Mouse (Mus musculus) embryonic facial prominence, embryonic 13.5 days (tissue): ENCODE measurements at regions not wholly inside any gene's neighbourhood (a gene's known extent, or its start where the extent isn't known, plus 50 kb on each side); places are given as distances from the start of the nearest gene placed in this dataset.
"Not testable (repeated sequence)": the region's sequence is repeated elsewhere in the genome, so short reads cannot be mapped to it uniquely, and the experiment has no call there.

Source experiments
- ATAC-seq: fragments of 200-750 bp; cut with Nextera tagmentation; 2 replicates; pipeline ENCODE4 v1.8.0; 2017; ENCODE audit warnings: low read depth; ENCODE audit not compliant: insufficient number of reproducible peaks, insufficient read depth, low FRiP score, low TSS enrichment
- H3K27ac ChIP-seq: fragments of 300-500 bp; sonication (generic); 2 replicates; pipeline ENCODE4 v1.5.1; 2015; ENCODE audit warnings: moderate library complexity, mild to moderate bottlenecking, inconsistent platforms
- H3K27me3 ChIP-seq: fragments of 300-500 bp; sonication (generic); 2 replicates; pipeline ENCODE4 v1.6.1; 2015; ENCODE audit warnings: mild to moderate bottlenecking, inconsistent platforms
- H3K36me3 ChIP-seq: fragments of 300-500 bp; sonication (generic); 2 replicates; pipeline ENCODE4 v1.6.1; 2015; ENCODE audit warnings: mild to moderate bottlenecking, inconsistent platforms
- H3K4me1 ChIP-seq: fragments of 300-500 bp; sonication (generic); 2 replicates; pipeline ENCODE4 v1.6.1; 2015; ENCODE audit warnings: inconsistent platforms
- H3K4me2 ChIP-seq: fragments of 300-500 bp; sonication (generic); 2 replicates; pipeline ENCODE4 v1.6.1; 2015; ENCODE audit warnings: moderate library complexity, mild to moderate bottlenecking, inconsistent platforms
- H3K4me3 ChIP-seq: fragments of 300-500 bp; sonication (generic); 2 replicates; pipeline ENCODE4 v1.5.1; 2015; ENCODE audit warnings: mild to moderate bottlenecking, inconsistent platforms
- H3K9ac ChIP-seq: fragments of 300-500 bp; sonication (generic); 2 replicates; pipeline ENCODE4 v1.6.1; 2015; ENCODE audit warnings: mild to moderate bottlenecking, inconsistent platforms
- H3K9me3 ChIP-seq: fragments of 300-500 bp; sonication (generic); 2 replicates; pipeline ENCODE4 v1.6.1; 2016; ENCODE audit warnings: inconsistent platforms
- WGBS: fragments of 180-500 bp; shearing (Covaris S2); methylation state at CpG from one replicate; pipeline ENCODE4 v1.1.7; 2015; ENCODE audit warnings: mixed read lengths; 5-methylcytosine and 5-hydroxymethylcytosine counted together

DNA sequence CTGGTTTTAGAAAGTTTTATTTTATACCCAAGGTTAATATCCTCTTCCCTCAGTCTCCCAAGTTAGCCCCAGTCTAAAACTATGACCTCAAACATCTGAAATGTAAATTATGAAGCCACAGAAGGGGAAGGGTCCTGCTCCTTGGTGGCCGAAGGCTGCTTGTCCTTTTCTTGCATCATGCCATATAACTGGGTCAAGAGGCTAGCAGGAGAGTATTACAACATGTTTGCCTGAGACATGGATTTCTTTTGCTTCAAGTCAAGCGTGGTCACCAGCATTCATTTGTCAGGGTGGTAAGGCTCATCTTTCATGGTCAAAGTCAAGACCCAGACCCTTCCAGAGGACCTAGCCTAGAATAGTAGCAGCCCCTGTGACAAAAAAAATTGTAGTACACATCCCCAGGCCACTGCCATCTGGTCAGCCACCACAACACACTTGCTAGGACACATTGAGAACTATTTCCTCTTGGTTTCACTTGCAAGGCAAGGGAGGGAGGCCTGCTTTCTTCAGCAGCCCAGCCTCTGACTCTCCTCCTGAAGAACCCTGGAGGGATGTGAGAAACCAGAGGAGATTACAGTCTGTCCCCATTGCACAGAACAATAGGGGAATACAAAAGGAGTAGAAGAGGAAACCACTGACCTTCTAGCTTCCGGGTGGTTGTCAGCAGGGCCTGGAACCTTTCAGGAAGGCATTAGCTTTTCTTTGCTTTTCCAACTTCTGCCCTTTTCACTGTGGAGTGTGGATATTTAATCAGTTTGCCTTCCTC lies 85.3 kb downstream of the Rassf10 start:
- Histone ChIP-seq H3K9ac (no peak overlapping the region), H3K4me2 (no peak overlapping the region), H3K9me3 (no peaks in the 10 kb centered on the region), H3K27me3 (no peaks in the 10 kb centered on the region), H3K4me1 (no peaks in the 10 kb centered on the region), H3K36me3 (no peaks in the 10 kb centered on the region), H3K27ac (no peak overlapping the region), H3K4me3 (no peak overlapping the region)
- 63% methylated on average over 3 of the region's 3 CpGs for WGBS
- no peak for ATAC-seq

DNA sequence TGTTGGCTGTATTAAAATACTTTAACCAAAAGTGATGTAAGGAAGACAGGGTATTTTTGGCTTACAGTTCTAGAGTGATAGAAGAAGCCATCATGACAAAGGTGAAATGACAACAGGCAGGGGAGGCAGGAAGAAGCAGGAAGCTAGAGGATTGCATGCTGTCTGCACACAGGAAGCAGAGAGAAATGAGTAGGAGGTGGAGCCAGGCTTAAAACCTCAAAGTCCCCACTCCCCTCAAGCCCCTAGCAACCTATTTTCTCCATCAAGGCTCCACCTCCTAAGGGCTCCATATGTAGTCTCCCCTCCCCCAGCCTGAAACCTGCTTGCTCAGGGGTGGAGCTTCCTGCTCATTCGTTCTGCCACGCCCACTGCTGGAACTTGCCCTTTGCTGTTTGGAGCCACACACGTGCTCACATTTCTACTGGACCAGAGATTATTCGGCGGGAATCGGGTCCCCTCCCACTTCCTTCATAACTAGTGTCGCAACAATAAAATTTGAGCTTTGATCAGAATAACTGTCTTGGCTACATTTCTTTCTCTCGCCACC lies 91.9 kb downstream of the Rassf10 start:
- H3K36me3 ChIP-seq, H3K27ac ChIP-seq, H3K4me3 ChIP-seq, H3K4me1 ChIP-seq, ATAC-seq, H3K27me3 ChIP-seq, H3K4me2 ChIP-seq, H3K9me3 ChIP-seq, H3K9ac ChIP-seq: not testable (repeated sequence)
- 70% methylated on average over 7 of the region's 8 CpGs for WGBS

DNA sequence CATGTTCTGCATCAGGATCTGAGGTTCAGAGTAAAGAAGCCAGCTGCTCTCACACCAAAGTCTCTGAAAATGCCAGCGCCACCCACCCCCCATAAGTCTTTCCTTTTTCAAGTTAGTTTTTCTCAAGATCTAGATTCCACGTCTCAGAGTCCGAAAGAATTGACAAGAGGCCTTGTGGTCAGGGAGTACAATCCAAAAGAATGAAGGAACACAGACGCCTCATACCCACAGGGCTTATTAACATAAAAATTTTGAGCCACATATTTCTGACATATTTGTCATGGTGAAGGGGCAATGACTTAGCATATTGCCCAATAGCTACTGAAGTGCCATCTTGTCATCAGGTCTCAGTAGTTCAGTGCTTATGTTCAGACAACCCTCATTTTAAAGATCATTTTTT lies 92.6 kb downstream of the Rassf10 start:
- WGBS, result 80% methylated on average over 4 of the region's 4 CpGs
- Histone ChIP-seq H3K36me3 (no peaks in the 10 kb centered on the region), H3K4me2 (no peak overlapping the region), H3K27ac (no peak overlapping the region), H3K9ac (no peak overlapping the region), H3K9me3 (no peaks in the 10 kb centered on the region), H3K4me1 (no peaks in the 10 kb centered on the region; the same call in 1 of the 2 replicates), H3K27me3 (no peaks in the 10 kb centered on the region), H3K4me3 (no peak overlapping the region)
- no peak for ATAC-seq

- no peak overlapping the region for H3K4me2 ChIP-seq
- H3K36me3 ChIP-seq, result no peaks in the 10 kb centered on the region
- no peaks in the 10 kb centered on the region for H3K9me3 ChIP-seq
- no peaks in the 10 kb centered on the region; the same call in 1 of the 2 replicates for H3K4me1 ChIP-seq
- H3K9ac ChIP-seq, result no peak overlapping the region
- no peak for ATAC-seq
- H3K4me3 ChIP-seq, result no peak overlapping the region
- H3K27me3 ChIP-seq, result no peaks in the 10 kb centered on the region
- H3K27ac ChIP-seq, result peak overlapping the region; percentile 51
- WGBS, result 78% methylated on average over 3 of the region's 3 CpGs
Observed at GRCm38 (mm10) chr7:113047583-113047982, 93.8 kb downstream of the Rassf10 start.

DNA sequence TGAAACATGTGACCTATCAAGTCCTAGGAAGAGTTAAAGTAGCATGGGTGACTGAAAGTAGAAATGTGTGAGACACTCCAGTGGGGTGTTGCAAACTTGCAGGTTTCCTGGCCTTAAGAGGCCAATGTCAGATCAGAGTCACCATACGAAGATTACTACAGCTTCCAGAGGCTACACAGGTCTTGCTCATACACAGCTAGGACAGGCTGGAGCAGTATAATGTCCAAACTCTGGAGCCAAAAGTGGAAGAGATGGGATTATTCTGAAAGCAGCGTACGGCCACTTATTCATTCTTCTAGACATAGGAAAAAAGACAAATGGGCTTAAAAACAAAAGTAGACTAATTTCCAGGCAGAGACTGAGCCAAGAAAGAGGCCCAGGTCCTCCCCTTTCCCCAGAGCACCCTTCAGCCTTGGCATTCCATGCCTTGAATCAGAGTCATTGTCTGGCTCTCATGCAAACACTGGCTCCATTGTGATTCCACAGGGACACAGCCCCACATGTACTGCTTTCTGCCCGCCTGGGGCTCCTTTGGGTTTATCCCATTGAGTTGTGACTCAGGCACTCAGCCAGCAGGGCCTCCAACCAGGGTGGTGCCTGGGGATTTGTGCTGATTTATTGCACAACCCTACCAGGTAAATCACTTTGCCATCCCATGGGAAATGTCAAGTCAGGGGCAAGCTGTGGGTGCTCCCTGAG lies 94.5 kb downstream of the Rassf10 start:
- no peaks in the 10 kb centered on the region for H3K9me3 ChIP-seq
- no peaks in the 10 kb centered on the region for H3K36me3 ChIP-seq
- peak; percentile 72 for ATAC-seq
- no peak overlapping the region for H3K4me2 ChIP-seq
- no peak overlapping the region for H3K9ac ChIP-seq
- peak overlapping the region; percentile 51 for H3K27ac ChIP-seq
- H3K4me1 ChIP-seq, result no peaks in the 10 kb centered on the region; the same call in 1 of the 2 replicates
- no peak overlapping the region for H3K4me3 ChIP-seq
- H3K27me3 ChIP-seq, result no peaks in the 10 kb centered on the region
- WGBS, result 58% methylated on average over 4 of the region's 4 CpGs

DNA sequence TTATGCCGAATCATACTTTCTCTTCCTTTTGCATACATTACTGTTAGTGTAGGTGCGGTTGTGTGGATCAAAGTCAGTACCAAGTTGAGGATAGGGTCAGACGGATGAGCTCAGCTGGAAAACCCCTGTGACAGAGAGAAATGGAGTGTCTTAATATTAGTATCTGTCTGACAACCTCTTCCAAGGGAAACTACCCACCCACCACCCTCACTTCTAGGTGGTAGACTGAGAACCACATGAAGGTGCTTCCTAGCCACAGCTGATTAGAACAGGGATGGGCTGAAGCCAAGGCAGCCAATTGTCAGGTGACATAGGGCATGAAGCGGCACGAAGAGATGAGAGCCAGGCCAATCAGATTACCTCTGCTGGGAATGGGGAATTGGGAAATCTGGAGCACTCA lies 95.7 kb downstream of the Rassf10 start:
- H3K36me3 ChIP-seq, result no peaks in the 10 kb centered on the region
- H3K4me2 ChIP-seq, result no peak overlapping the region
- H3K27me3 ChIP-seq, result no peaks in the 10 kb centered on the region
- no peak overlapping the region for H3K4me3 ChIP-seq
- ATAC-seq, result no peak
- H3K9ac ChIP-seq, result no peak overlapping the region
- no peaks in the 10 kb centered on the region for H3K9me3 ChIP-seq
- no peaks in the 10 kb centered on the region; the same call in 1 of the 2 replicates for H3K4me1 ChIP-seq
- WGBS, result 91% methylated on average over 5 of the region's 5 CpGs
- no peak overlapping the region for H3K27ac ChIP-seq

DNA sequence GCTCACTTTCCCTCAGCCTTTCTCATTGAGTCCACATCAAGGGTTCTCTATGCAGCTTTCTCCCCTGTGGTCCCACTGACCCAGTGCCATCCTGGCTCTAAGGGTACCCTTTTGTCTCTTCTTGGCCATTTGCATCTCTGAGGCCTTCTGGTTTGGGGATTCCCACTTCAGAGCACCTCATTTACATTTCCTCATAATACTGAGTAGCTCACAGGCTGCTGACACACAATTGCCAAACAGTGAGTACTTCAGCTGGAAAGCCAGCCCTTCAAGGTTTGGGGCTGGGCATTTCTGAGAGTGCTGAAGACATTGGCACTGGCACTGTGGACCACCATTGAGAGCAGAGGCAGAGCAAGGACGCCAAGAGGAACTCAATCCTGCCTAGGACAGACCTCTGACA lies 99.2 kb downstream of the Rassf10 start:
- Histone ChIP-seq H3K4me2 (no peak overlapping the region), H3K9ac (no peak overlapping the region), H3K4me3 (no peak overlapping the region), H3K9me3 (no peaks in the 10 kb centered on the region), H3K36me3 (no peaks in the 10 kb centered on the region), H3K4me1 (no peaks in the 10 kb centered on the region), H3K27ac (no peak overlapping the region), H3K27me3 (no peaks in the 10 kb centered on the region)
- no peak for ATAC-seq
- WGBS, result 47% methylated on average over 1 of the region's 1 CpGs

- ATAC-seq, result no peak
Observed at GRCm38 (mm10) chr7:113056421-113056820, 102.7 kb downstream of the Rassf10 start.

GRCm38 (mm10) chr7:113059211-113059966 lies 105.6 kb downstream of the Rassf10 start:
- H3K4me3 ChIP-seq, result no peak overlapping the region
- peaks cover 12% of the 10 kb centered on the region for H3K4me1 ChIP-seq
- peak; percentile 52; the same call in 1 of the 2 replicates for ATAC-seq
- peak overlapping the region; percentile 70 for H3K27ac ChIP-seq
- no peak overlapping the region for H3K9ac ChIP-seq
- no peak overlapping the region for H3K4me2 ChIP-seq
- no peaks in the 10 kb centered on the region for H3K27me3 ChIP-seq
- no peaks in the 10 kb centered on the region for H3K36me3 ChIP-seq
- 23% methylated on average over 12 of the region's 12 CpGs for WGBS
- H3K9me3 ChIP-seq, result no peaks in the 10 kb centered on the region

More at GRCm38 (mm10) chr7:113056421-113056820, 102.7 kb downstream of the Rassf10 start:
- Histone ChIP-seq H3K4me2 (no peak overlapping the region), H3K4me3 (no peak overlapping the region), H3K27ac (no peak overlapping the region), H3K36me3 (no peaks in the 10 kb centered on the region), H3K9ac (no peak overlapping the region), H3K9me3 (no peaks in the 10 kb centered on the region), H3K4me1 (peaks cover 12% of the 10 kb centered on the region), H3K27me3 (no peaks in the 10 kb centered on the region)
- WGBS, result 87% methylated on average over 2 of the region's 2 CpGs

DNA sequence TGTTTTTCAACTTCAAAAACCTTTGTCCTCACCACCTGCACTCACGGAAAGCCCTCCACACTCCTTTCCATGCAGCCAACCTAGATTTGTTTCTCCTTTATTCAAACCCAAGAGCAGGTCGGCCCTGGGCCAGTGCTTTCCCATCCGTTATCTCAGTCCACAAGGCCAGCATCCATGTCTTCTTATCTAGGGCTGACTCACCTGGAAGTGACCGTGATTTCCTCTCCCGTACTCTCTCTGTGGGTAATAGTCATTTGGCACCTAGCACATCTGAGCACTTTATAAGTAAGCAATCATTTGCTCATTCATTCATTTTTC lies 106.2 kb downstream of the Rassf10 start:
- no peak overlapping the region for H3K4me2 ChIP-seq
- H3K4me3 ChIP-seq, result no peak overlapping the region
- H3K27ac ChIP-seq, result 0 out of 2 replicates have a peak overlapping the region, but pooled peaks have one; percentile 39
- H3K36me3 ChIP-seq, result no peaks in the 10 kb centered on the region
- no peaks in the 10 kb centered on the region for H3K27me3 ChIP-seq
- no peak for ATAC-seq
- WGBS, result 73% methylated on average over 5 of the region's 5 CpGs
- peaks cover 12% of the 10 kb centered on the region for H3K4me1 ChIP-seq
- H3K9ac ChIP-seq, result no peak overlapping the region
- H3K9me3 ChIP-seq, result no peaks in the 10 kb centered on the region

- Histone ChIP-seq H3K4me1 (peaks cover 12% of the 10 kb centered on the region), H3K4me3 (no peak overlapping the region), H3K9ac (no peak overlapping the region), H3K36me3 (no peaks in the 10 kb centered on the region), H3K4me2 (no peak overlapping the region), H3K9me3 (no peaks in the 10 kb centered on the region), H3K27me3 (no peaks in the 10 kb centered on the region), H3K27ac (no peak overlapping the region)
- 64% methylated on average over 7 of the region's 7 CpGs for WGBS
- no peak for ATAC-seq
Observed at GRCm38 (mm10) chr7:113060991-113061390, 107.2 kb downstream of the Rassf10 start.
